Mouse (Mus musculus): ENCODE measurements around the gene Frat1. TPM values are rescaled to one million over a fixed set of nuclear protein-coding genes. Genes with fewer than 3 reads are reported as not detected.
"Not testable (repeated sequence)": the region's sequence is repeated elsewhere in the genome, so short reads cannot be mapped to it uniquely, and the experiment has no call there.

Gene Frat1
- polyA plus RNA-seq, 1 experiment from 2014 or later: 7.0 TPM

DNA sequence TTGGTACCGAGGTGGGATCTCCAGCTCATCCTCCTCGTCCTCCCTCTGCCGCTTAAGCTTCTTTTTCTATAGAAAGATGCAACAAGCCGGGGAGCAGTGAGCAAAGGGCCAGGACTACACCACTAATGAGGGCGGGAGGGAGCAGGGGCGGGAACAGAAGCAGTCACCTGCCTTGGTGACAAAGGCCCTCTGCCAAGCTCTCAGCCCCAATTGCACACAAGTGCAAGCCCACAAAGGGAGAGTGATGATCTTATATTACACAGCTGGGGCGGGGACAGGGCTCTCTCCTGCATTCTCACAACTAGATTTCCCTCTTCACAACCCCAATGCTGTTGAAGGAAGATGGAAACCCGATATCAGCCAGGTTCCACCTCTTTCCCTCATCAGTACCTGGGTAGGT, 36.9 kb downstream of the Frat1 start:
- no peak overlapping the region for H3K27ac ChIP-seq (replicated peaks)
- H3K4me3 ChIP-seq (replicated peaks): no peak overlapping the region
- 0 out of 2 replicates have a peak, but pooled peaks have one; percentile 23 for ATAC-seq (ENCODE audit: insufficient number of reproducible peaks, low FRiP score, low TSS enrichment, low read depth)
- no peaks in the 10 kb centered on the region for H3K27me3 ChIP-seq
- 88% methylated on average over 8 of the region's 8 CpGs for WGBS
- H3K4me1 ChIP-seq: no peaks in the 10 kb centered on the region
- H3K36me3 ChIP-seq: peaks cover 66% of the 10 kb centered on the region
- H3K9me3 ChIP-seq (replicated peaks): no peaks in the 10 kb centered on the region
- no peak overlapping the region for H3K9ac ChIP-seq
- H3K4me2 ChIP-seq (replicated peaks): no peak overlapping the region

DNA sequence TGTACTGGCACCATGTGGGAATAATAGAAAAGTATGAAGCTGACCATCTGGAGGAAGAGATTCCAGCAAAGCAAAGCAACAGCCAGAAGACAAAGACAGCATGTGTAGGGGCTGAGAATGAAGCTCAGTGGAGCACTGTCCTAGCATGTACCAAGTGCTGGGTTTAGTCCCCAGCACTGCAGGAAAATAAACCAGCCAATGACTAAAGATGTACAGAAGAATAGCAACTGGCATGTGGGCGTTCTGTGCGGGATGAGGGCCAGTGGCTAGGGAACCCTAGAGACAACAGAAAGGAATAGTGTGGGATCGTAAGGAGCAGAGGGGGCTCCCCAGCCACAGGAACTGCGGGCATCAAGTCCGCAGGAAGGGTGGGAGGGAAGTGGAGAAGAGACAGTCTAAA, 39.5 kb downstream of the Frat1 start:
- H3K9ac ChIP-seq: no peak overlapping the region
- H3K27ac ChIP-seq (replicated peaks): no peak overlapping the region
- no peak overlapping the region for H3K4me2 ChIP-seq (replicated peaks)
- no peaks in the 10 kb centered on the region for H3K9me3 ChIP-seq (replicated peaks)
- no peak overlapping the region for H3K4me3 ChIP-seq (replicated peaks)
- H3K27me3 ChIP-seq: no peaks in the 10 kb centered on the region
- 90% methylated on average over 5 of the region's 5 CpGs for WGBS
- no peaks in the 10 kb centered on the region for H3K4me1 ChIP-seq
- H3K36me3 ChIP-seq: peaks cover 67% of the 10 kb centered on the region
- no peak for ATAC-seq (ENCODE audit: insufficient number of reproducible peaks, low FRiP score, low TSS enrichment, low read depth)

- H3K9me3 ChIP-seq (replicated peaks); H3K4me2 ChIP-seq (replicated peaks); H3K4me1 ChIP-seq; H3K27me3 ChIP-seq; H3K27ac ChIP-seq (replicated peaks); ATAC-seq (ENCODE audit: insufficient number of reproducible peaks, low FRiP score, low TSS enrichment, low read depth); H3K9ac ChIP-seq; H3K4me3 ChIP-seq (replicated peaks): not testable (repeated sequence)
- peaks cover 73% of the 10 kb centered on the region for H3K36me3 ChIP-seq
- WGBS: 63% methylated on average over 5 of the region's 5 CpGs
Observed at GRCm38 (mm10) chr19:41869946-41870345, 40.2 kb downstream of the Frat1 start.

DNA sequence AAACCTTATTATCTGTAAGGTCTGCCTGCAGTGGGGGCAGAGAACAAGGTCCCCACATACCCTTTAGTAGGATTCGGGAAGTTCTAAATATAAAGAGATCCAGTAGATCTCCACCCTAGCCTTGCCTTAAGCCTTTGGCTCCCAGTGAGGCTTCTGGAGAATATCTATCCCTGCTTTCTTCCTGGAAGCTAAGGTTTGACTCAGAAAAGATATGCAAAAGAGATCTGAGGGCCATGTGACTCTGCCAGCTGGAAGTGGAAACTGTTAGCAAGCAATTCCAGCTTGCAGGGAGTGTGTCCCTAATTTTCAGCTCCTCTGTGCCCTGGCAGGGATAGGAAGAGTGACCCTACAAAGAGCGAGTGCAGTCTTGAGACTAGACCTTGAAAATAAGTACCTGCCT, 42.5 kb downstream of the Frat1 start:
- Histone ChIP-seq H3K27ac (replicated peaks) (no peak overlapping the region), H3K27me3 (no peaks in the 10 kb centered on the region), H3K4me2 (replicated peaks) (no peak overlapping the region), H3K4me1 (no peaks in the 10 kb centered on the region), H3K9ac (no peak overlapping the region), H3K9me3 (replicated peaks) (no peaks in the 10 kb centered on the region), H3K36me3 (peaks cover 85% of the 10 kb centered on the region), H3K4me3 (replicated peaks) (no peak overlapping the region)
- 90% methylated on average over 2 of the region's 2 CpGs for WGBS
- no peak for ATAC-seq (ENCODE audit: insufficient number of reproducible peaks, low FRiP score, low TSS enrichment, low read depth)

- Histone ChIP-seq H3K4me3 (replicated peaks) (no peak overlapping the region), H3K4me2 (replicated peaks) (no peak overlapping the region), H3K9me3 (replicated peaks) (no peaks in the 10 kb centered on the region), H3K36me3 (peaks cover 82% of the 10 kb centered on the region), H3K4me1 (no peaks in the 10 kb centered on the region), H3K27me3 (no peaks in the 10 kb centered on the region), H3K27ac (replicated peaks) (no peak overlapping the region), H3K9ac (no peak overlapping the region)
- ATAC-seq (ENCODE audit: insufficient number of reproducible peaks, low FRiP score, low TSS enrichment, low read depth): no peak
- 89% methylated on average over 14 of the region's 14 CpGs for WGBS
Observed at GRCm38 (mm10) chr19:41874356-41874755, 44.6 kb downstream of the Frat1 start.

GRCm38 (mm10) chr19:41881842-41882241, 52.1 kb downstream of the Frat1 start:
- no peaks in the 10 kb centered on the region for H3K4me1 ChIP-seq
- H3K9me3 ChIP-seq (replicated peaks): no peaks in the 10 kb centered on the region
- no peak overlapping the region for H3K9ac ChIP-seq
- H3K36me3 ChIP-seq: peaks cover 74% of the 10 kb centered on the region
- 91% methylated on average over 4 of the region's 4 CpGs for WGBS
- H3K27ac ChIP-seq (replicated peaks): no peak overlapping the region
- no peak for ATAC-seq (ENCODE audit: insufficient number of reproducible peaks, low FRiP score, low TSS enrichment, low read depth)
- H3K27me3 ChIP-seq: no peaks in the 10 kb centered on the region
- H3K4me2 ChIP-seq (replicated peaks): no peak overlapping the region
- no peak overlapping the region for H3K4me3 ChIP-seq (replicated peaks)

Other genes with a start within 250 kb of the Frat1 start
- gene Gm340, start 247.6 kb upstream of the Frat1 start, polyA plus RNA-seq (2015; fragmentation: Nextera tagmentation; extraction: Ambion mirVana): 2.1 and 2.5 TPM in 2 replicates
- gene Slit1, start 86.3 kb upstream of the Frat1 start, polyA plus RNA-seq (2015; fragmentation: Nextera tagmentation; extraction: Ambion mirVana): 0.64 and 1.1 TPM in 2 replicates
- 17.3 and 17.5 TPM in 2 replicates for gene Arhgap19, start 27.9 kb upstream of the Frat1 start, polyA plus RNA-seq (2015; fragmentation: Nextera tagmentation; extraction: Ambion mirVana)
- gene Frat2, start 18.2 kb downstream of the Frat1 start, polyA plus RNA-seq (2015; fragmentation: Nextera tagmentation; extraction: Ambion mirVana): 5.6 and 7.1 TPM in 2 replicates
- 16.1 and 16.7 TPM in 2 replicates for gene Rrp12, start 66.2 kb downstream of the Frat1 start, polyA plus RNA-seq (2015; fragmentation: Nextera tagmentation; extraction: Ambion mirVana)
- 568 and 639 TPM in 2 replicates for gene Pgam1, start 82.0 kb downstream of the Frat1 start, polyA plus RNA-seq (2015; fragmentation: Nextera tagmentation; extraction: Ambion mirVana)
- gene Exosc1, start 103.5 kb downstream of the Frat1 start, polyA plus RNA-seq (2015; fragmentation: Nextera tagmentation; extraction: Ambion mirVana): 71.5 and 72.8 TPM in 2 replicates
- 87.2 and 92.4 TPM in 2 replicates for gene Zdhhc16, start 103.5 kb downstream of the Frat1 start, polyA plus RNA-seq (2015; fragmentation: Nextera tagmentation; extraction: Ambion mirVana)
- 35.2 and 42.0 TPM in 2 replicates for gene Mms19, start 151.2 kb downstream of the Frat1 start, polyA plus RNA-seq (2015; fragmentation: Nextera tagmentation; extraction: Ambion mirVana)
- 33.2 and 34.2 TPM in 2 replicates for gene Ubtd1, start 151.8 kb downstream of the Frat1 start, polyA plus RNA-seq (2015; fragmentation: Nextera tagmentation; extraction: Ambion mirVana)
- 1.6 and 1.9 TPM in 2 replicates for gene Ankrd2, start 206.0 kb downstream of the Frat1 start, polyA plus RNA-seq (2015; fragmentation: Nextera tagmentation; extraction: Ambion mirVana)
- gene Hoga1, start 215.6 kb downstream of the Frat1 start, polyA plus RNA-seq (2015; fragmentation: Nextera tagmentation; extraction: Ambion mirVana): 1.7 TPM in 2 replicates
- gene 4933411K16Rik, start 222.3 kb downstream of the Frat1 start, polyA plus RNA-seq (2015; fragmentation: Nextera tagmentation; extraction: Ambion mirVana): 0.16 TPM in 1 of 2 replicates, not detected in the other

Data from embryonic facial prominence, embryonic 15.5 days (tissue).